Mouse (Mus musculus) G1E (cell line): Measurements from ENCODE around the gene Rab19. TPM values are rescaled to one million over a fixed set of nuclear protein-coding genes. Genes with fewer than 3 reads are reported as not detected.
A peak's percentile ranks its signal among the peaks of the same experiment; 100 is the strongest.

Source experiments
- ATAC-seq: 2 replicates; pipeline ENCODE4 v1.8.0; 2016; ENCODE audit warnings: mild to moderate bottlenecking; ENCODE audit not compliant: insufficient number of reproducible peaks, poor library complexity, low FRiP score, severe bottlenecking; ENCODE audit errors: extremely low read depth
- DNase-seq: peaks from one replicate; pipeline ENCODE4 v3.0.0; 2012; ENCODE audit warnings: low spot score
- H3K27me3 ChIP-seq: 2 replicates; pipeline ENCODE4 v1.6.1; 2012; ENCODE audit warnings: mild to moderate bottlenecking, low read length, inconsistent platforms; ENCODE audit not compliant: insufficient read depth
- H3K36me3 ChIP-seq: replicated peaks from 2 replicates; pipeline ENCODE3; 2012; ENCODE audit warnings: mild to moderate bottlenecking, inconsistent platforms
- H3K4me1 ChIP-seq: 2 replicates; pipeline ENCODE4 v1.6.1; 2012; ENCODE audit warnings: low read depth, low read length, inconsistent platforms, mixed read lengths; ENCODE audit not compliant: insufficient read depth
- H3K4me3 ChIP-seq: 2 replicates; pipeline ENCODE4 v1.5.1; 2012; ENCODE audit warnings: low read depth, mild to moderate bottlenecking, inconsistent platforms, low read length, moderate library complexity, mixed read lengths
- H3K9me3 ChIP-seq: replicated peaks from 2 replicates; pipeline ENCODE4 v1.6.1; 2012; ENCODE audit warnings: inconsistent platforms
- CTCF ChIP-seq: IDR thresholded peaks from 2 replicates; pipeline ENCODE4 v1.5.1; 2012; ENCODE audit warnings: low read depth, low read length, inconsistent platforms, mixed read lengths
- GATA1 ChIP-seq: IDR thresholded peaks from 2 replicates; pipeline ENCODE4 v1.6.1; 2012; ENCODE audit warnings: borderline replicate concordance, low read length, inconsistent platforms, mixed read lengths
- GATA2 ChIP-seq: IDR thresholded peaks from 2 replicates; pipeline ENCODE4 v1.6.1; 2012; ENCODE audit warnings: low read depth, low read length, inconsistent platforms, borderline replicate concordance
- POLR2AphosphoS5 ChIP-seq: IDR thresholded peaks from 2 replicates; pipeline ENCODE4 v1.6.1; 2012; ENCODE audit warnings: low read depth, low read length, inconsistent platforms; ENCODE audit not compliant: insufficient replicate concordance
- TAL1 ChIP-seq: conservative IDR thresholded peaks from 2 replicates; pipeline ENCODE4 v1.6.1; 2012; ENCODE audit warnings: low read depth, low read length, inconsistent platforms, mixed read lengths
- polyA plus RNA-seq: library from polyadenylated mRNA; stranded (reverse); fragments of >175 nt; gene quantifications from 2 replicates; pipeline ENCODE4 v1.2.3, GENCODE M21; 2012
- total RNA-seq, 2 experiments: library from RNA; stranded (forward) in 1 of 2; stranded (reverse) in 1 of 2; fragments of 200-1000 nt in 1 of 2; fragments of >200 nt in 1 of 2; fragmentation: Nextera tagmentation in 1 of 2; gene quantifications; 2 replicates each; pipeline ENCODE4 v1.2.3; 2014 to 2017

Gene Rab19
- total RNA-seq (2014; fragmentation: Nextera tagmentation) (not detected in 2 replicates), total RNA-seq (2017) (1.9 and 2.5 TPM in 2 replicates), polyA plus RNA-seq (not detected in 2 replicates)

DNA sequence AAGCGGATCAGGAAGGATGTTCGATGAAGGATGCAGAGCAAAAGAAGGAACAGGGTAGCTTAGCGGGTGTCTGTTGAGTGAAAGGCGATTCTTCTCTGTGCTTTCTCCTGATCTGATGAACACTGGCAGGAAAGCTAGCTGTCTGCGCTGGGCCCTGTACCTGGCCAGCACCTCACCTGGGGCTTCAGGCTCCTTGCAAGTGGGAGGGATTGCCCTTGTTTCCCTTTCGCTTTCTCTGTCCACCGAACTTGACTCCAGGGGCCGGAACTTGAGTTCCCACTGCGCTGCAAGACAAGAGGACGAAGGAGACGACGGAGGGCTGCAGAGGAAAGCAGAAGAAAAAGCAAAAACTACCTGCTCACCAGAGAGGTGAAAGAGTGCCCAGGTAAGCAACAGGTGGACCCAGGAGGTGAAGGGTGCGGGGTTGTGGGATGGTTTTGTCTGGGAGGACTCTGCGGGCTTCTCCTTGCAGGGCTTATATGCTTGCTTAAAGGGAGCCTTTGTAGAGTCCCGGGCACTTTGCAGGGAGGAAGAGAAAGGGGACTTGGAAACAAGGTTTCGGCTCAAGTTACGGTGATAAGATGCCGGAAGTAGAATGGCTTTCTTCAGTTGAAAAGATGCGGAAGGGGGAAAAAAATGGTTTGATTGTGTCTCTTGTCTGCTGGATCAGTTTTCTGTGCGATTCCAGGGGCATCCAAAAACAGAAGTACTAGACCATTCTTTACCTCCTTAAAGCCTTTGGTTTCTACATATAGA, at the start of gene Rab19:
Gene Rab19, plus strand, starts transcription at position 51 of the 756 bp plus-strand sequence.
- DNase-seq (no peak), ATAC-seq (no peak)
- peaks cover 33% of the 10 kb centered on the region for H3K27me3 ChIP-seq
- no peaks in the 10 kb centered on the region for H3K9me3 ChIP-seq
- no peaks in the 10 kb centered on the region for H3K36me3 ChIP-seq
- H3K4me1 ChIP-seq, result peaks cover 28% of the 10 kb centered on the region
- TF ChIP-seq TAL1 (no peak), GATA2 (no peak), CTCF (no peak)
- H3K4me3 ChIP-seq, result no peak within 1 kb of the TSS

DNA sequence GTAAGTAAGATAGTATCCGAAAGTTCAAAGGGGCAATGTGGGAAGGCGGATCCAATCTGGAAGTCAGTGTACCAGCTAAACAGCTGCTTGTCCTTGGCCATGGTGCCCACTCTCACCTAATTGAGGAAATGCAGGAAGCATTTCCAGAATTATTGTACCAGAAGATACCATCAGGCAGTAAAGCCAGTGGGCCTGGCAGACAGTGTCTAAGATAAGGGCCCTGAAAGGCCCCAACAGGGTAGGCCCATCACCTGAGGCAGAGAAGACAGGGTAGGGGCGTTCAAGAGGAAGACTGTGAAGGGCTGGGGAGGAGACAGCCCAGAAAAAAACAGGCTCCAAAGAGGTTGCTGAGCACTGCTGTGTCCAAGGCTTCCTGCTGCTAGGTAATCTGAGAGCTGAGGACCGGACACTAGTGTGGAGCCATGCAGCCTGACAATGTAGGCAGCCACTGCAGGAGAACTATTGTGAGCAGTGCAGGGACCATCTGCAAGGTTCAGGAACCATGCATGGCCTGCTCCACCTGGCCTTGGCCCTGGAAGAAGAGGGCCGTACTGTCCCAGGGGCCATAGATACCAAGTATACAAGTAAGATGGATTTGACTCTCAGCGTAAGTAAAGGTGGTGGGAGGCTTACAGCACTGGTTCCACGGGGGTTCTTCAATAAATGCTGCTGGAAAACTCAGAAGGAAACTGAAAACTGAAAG, 48.8 kb upstream of the Rab19 start:
- TF ChIP-seq CTCF, result no peak
- TF ChIP-seq GATA1, result no peak
- no peak for TF ChIP-seq TAL1
- TF ChIP-seq GATA2, result no peak
- no peak for TF ChIP-seq POLR2AphosphoS5
- no peak for DNase-seq
- Histone ChIP-seq H3K9me3 (no peaks in the 10 kb centered on the region), H3K27me3 (no peaks in the 10 kb centered on the region), H3K4me3 (no peak overlapping the region), H3K4me1 (peaks cover 3% of the 10 kb centered on the region; the same call in 1 of the 2 replicates), H3K36me3 (peaks cover 36% of the 10 kb centered on the region)
- ATAC-seq, result no peak

DNA sequence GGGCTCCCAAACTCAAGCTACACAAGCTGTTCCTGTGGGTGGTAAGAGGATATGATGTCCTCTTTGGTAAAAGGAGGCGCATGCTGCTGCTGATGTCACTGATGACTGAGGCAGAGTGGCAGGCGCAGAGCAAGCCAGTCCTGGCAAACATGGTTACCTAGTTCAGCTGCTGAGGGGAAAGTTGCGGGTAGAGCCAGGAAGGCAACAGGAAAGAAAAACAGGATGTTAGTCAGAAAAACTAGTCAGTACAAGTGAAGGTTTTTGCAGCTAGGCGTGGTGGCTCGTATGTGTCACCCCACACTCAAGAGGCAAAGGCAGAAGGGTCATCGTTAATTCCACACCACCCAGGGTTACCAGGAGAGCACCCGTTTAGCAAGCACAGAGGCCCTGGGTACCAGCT, 46.8 kb upstream of the Rab19 start:
- Histone ChIP-seq H3K27me3 (no peaks in the 10 kb centered on the region), H3K36me3 (peaks cover 52% of the 10 kb centered on the region), H3K4me1 (peaks cover 3% of the 10 kb centered on the region; the same call in 1 of the 2 replicates), H3K9me3 (no peaks in the 10 kb centered on the region), H3K4me3 (no peak overlapping the region)
- ATAC-seq, result no peak
- TF ChIP-seq GATA1 (no peak), POLR2AphosphoS5 (no peak), TAL1 (no peak), GATA2 (no peak), CTCF (no peak)
- no peak for DNase-seq

DNA sequence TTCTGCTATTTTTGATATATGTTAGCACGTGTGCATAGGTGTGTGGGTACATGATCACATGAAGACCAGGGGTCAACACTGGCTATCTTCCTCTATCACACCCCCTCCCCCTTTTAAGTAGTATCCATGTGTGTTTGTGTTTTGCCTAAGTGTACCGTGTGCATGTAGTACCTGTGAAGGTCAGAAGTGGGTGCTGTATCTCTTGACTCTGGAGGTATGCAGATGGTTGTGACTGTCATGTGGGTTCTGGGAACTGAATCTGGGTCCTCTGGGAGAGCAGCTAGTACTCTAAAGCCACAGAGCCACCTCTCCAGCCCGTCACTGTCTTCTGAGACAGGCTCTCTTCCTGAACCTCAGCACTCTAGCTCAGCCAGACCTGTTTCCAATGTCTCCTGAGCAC, 46.1 kb upstream of the Rab19 start:
- TF ChIP-seq POLR2AphosphoS5, result no peak
- no peak for TF ChIP-seq CTCF
- TF ChIP-seq GATA2, result no peak
- TF ChIP-seq GATA1, result no peak
- no peak for TF ChIP-seq TAL1
- ATAC-seq, result no peak

DNA sequence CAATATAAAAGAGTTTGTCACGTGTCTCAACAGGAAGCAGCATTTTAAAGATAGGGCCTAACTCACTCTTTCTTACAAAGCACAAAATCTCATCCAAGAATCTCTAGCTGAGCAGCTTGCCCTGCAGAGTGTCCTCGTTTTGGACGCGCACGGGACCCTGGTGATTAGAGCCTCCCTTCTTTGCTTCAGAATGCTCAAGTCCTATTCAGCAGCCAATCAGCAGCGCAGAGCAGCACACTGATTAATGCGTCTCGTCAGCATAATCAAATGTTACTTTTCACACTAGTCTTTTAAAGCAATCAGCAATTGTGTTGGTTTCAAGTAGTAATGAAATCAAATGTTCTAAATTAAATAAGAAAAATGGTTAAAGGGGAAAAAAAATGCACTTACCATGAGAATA, 42.6 kb upstream of the Rab19 start:
- Histone ChIP-seq H3K4me1 (no peaks in the 10 kb centered on the region), H3K9me3 (no peaks in the 10 kb centered on the region), H3K4me3 (no peak overlapping the region), H3K27me3 (no peaks in the 10 kb centered on the region), H3K36me3 (peaks cover 64% of the 10 kb centered on the region)
- no peak for DNase-seq
- no peak for ATAC-seq
- TF ChIP-seq TAL1, result no peak

More for the DNA sequence above, 46.1 kb upstream of the Rab19 start:
- H3K4me3 ChIP-seq, result no peak overlapping the region
- no peaks in the 10 kb centered on the region for H3K27me3 ChIP-seq
- no peaks in the 10 kb centered on the region for H3K9me3 ChIP-seq
- peaks cover 3% of the 10 kb centered on the region; the same call in 1 of the 2 replicates for H3K4me1 ChIP-seq
- H3K36me3 ChIP-seq, result peaks cover 56% of the 10 kb centered on the region
- no peak for DNase-seq

DNA sequence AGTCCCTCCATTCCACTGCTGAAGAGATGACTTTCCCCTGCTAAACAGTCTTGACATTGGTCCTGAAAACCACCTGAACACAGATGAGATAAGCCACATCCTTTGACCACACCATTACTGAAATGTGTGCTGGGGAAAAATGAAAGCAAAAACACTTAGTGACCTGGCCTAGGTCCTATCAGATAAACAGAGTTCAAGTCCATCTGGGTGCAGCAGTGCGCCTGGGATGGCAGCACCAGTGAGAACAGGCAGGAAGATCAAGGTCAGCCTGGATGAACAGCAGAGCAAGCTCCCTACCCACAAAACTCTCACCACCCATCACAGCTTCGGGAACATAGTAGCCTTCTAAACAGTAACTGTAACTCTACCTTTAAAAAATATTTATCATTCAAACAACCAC, 39.2 kb upstream of the Rab19 start:
- ATAC-seq, result no peak
- Histone ChIP-seq H3K27me3 (no peaks in the 10 kb centered on the region), H3K36me3 (peaks cover 73% of the 10 kb centered on the region), H3K4me3 (no peak overlapping the region), H3K9me3 (no peaks in the 10 kb centered on the region), H3K4me1 (no peaks in the 10 kb centered on the region)
- no peak for DNase-seq
- TF ChIP-seq GATA2 (no peak), POLR2AphosphoS5 (no peak)

DNA sequence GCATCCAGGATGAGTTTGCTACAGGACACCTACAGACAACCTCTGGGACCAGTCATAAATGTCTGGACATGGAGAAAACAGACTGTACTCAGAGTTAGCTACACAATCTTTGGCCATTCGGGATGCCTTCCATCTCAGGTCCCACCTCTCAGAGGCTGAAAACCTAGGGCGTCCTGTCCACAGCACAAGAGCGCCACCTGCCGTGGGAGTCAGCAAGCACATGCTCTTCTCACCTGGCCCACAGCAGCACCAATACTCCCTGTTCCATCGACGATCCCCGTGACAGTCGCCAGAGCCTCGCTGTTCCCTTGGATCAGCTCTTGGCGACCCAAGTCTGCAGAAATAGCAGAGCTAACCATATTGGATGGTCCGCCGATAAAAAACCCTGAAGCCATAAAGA, 37.0 kb upstream of the Rab19 start:
- TF ChIP-seq TAL1 (no peak), CTCF (peak; percentile 86)
- ATAC-seq (no peak), DNase-seq (peak; percentile 25)
- no peaks in the 10 kb centered on the region for H3K9me3 ChIP-seq
- H3K4me3 ChIP-seq, result no peak overlapping the region
- peaks cover 1% of the 10 kb centered on the region; the same call in 1 of the 2 replicates for H3K4me1 ChIP-seq
- no peaks in the 10 kb centered on the region for H3K27me3 ChIP-seq
- peaks cover 73% of the 10 kb centered on the region for H3K36me3 ChIP-seq
